Mouse (Mus musculus): Measurements from ENCODE around the gene Rprd1b.

DNA sequence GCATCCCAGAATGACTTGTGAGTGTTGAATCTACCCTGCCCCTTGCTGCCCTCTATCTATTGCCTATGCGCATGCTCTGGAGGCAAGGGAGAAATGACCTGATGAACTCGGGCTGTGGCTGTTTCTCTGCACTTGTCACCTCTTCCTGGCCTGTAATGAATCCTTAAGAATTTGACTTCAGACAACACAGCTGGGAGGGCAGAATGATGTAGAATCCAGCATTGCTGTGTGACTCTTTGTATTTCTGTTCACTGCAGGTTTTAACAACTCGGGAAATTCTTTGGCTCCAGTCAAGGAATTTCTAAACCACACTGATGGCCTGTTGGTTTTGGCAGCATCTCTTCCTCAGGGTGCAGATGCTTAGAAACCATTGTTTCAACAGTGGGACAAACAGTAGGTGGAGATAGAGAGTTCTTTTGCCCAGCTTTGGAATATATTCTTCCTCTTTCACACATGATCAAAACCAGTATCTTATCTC is 36.3 kb downstream of the Rprd1b start:
- TF ChIP-seq EP300 (IDR thresholded peaks at IDR 0.05; ENCODE audit: low read depth): no peak
- peak; percentile 16; the same call in 1 of the 2 replicates for TF ChIP-seq CTCF (IDR thresholded peaks at IDR 0.05; ENCODE audit: low read depth)

Data from liver, embryonic 14.5 days (tissue).